Mouse (Mus musculus): ENCODE data around the gene Fry.
A peak's percentile ranks its signal among the peaks of the same experiment; 100 is the strongest.
"Not testable (repeated sequence)": the region's sequence is repeated elsewhere in the genome, so short reads cannot be mapped to it uniquely, and the experiment has no call there.

Gene Fry

DNA sequence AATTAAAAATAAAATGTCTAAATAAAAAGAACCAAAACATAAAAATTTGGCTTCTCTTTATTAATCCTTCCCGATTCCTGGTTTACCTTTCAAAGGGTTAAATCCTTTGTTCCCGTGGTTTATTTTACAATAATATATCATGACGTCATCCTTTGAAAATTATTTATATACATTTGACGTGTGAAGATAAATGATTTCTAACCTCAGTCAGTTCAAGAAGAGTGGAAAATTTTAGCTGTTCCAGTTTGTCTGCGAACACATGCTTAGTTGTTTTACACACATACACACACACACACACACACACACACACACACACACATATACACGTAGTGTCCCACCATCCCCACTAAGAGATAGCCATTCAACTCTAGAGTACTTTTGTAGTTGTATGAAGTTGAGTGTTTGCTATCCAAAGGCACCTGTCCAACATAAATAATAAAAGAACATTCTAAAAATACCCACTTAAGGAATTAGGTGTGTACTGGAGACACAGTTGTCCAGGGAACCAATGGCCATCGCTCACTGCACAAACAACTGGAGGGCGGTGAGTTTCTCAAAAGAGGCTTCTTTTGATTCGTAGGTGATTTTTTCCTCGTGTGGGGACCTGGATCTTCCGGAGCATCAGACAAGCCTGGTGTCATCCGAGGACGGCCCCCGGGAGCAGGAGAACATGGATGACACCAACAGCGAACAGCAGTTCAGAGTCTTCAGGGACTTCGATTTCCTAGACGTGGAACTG, 338.9 kb downstream of the Fry start:
- DNase-seq (ENCODE audit: low spot score): no peak

GRCm38 (mm10) chr5:150457904-150458739, 339.7 kb downstream of the Fry start:
- peak; percentile 4 for DNase-seq (ENCODE audit: low spot score)

DNA sequence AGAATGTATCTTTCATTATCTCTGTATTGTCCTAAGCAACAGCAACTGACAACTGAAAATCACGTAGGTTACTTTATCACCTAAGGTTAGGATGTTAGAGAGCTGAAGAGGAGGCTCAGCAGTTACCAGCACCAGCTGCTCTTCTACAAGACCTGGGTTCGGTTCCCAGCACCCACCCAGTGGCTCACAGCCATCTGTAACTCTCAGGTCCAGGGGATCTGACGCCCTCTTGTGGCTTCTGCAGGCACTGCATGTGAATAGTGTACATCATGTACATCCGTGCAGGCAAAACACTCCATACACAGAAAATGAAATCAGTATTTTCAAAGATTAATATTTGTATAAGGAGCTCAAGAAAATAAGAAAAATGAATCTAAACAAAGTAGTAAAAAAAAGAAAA, 341.4 kb downstream of the Fry start:
- DNase-seq (ENCODE audit: low spot score): no peak

DNA sequence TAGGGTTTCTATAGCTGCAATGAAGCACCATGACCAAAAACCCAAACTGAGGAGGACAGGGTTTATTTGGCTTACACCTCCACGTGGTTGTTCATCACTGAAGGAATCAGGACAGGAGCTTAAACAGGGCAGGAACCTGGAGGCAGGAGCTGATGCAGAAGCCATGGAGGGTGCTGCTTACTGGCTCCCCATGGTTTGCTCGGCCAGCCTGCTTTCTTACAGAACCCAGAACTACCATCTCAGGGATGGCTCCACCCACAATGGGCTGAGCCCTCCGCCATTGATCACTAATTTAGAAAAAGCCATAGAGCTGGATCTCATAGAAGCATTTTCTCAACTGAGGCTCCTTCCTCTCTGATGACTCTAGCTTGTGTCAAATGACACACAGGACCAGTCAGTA, 346.3 kb downstream of the Fry start:
- DNase-seq (ENCODE audit: low spot score): no peak

DNA sequence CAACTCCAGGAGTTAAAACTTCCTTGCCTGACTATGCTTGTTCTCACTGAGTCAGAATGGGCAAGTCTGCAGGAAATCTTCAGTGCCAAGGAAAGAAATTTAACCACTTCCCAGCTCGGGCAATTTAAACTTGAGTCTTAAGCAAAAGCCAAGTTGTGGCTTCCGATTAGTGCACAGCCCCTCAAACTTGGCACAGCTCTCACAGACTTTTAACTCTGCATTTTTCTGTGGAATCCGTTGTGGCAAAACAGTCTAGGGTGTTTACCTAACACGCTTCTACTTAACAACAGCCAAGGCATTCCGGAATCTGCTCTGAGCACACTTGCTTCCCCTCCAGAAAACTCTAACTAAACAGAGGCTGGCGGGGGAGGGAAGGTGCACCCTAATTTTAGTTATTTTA, 346.8 kb downstream of the Fry start:
- no peak for DNase-seq (ENCODE audit: low spot score)

DNA sequence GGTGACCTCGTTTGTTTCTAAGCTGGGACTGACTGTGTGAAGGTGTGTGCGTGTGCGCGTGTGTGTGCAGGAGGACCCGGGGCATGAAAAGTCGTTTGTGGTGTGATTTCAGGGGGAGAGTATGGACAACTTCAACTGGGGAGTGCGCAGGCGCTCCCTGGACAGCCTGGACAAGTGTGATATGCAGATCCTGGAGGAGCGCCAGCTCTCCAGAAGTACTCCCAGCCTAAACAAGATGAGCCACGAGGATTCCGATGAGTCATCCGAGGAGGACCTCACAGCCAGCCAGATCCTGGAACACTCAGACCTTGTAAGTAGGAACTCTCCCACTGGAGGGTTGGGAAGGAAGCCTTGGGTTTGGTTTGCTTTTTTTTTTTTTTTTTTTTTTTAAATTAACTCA, 347.7 kb downstream of the Fry start:
- no peak for DNase-seq (ENCODE audit: low spot score)

DNA sequence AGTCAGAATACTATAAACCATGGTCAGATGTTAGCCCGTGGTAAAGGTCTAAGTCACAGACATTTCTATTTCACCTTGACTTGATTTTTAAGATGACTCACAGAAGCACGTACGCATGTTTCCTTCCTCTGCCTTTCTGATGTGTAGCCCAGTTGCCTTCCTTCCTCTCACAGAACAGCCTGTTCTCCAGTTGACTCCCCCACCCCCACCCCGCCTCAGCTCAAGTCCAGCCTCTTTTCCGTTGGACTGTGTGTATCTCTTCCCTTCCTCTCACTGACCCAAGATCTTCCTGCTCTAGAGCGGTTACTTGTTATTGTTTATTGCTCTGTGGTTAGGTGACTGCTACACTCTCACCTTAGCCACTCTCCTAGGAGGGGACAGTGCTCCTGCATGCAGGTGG, 350.0 kb downstream of the Fry start:
- no peak for DNase-seq (ENCODE audit: low spot score)

GRCm38 (mm10) chr5:150477364-150477763, 358.9 kb downstream of the Fry start:
- no peak for DNase-seq (ENCODE audit: low spot score)

- DNase-seq (ENCODE audit: low spot score): no peak
These were observed 360.2 kb downstream of the Fry start for GRCm38 (mm10) chr5:150478612-150479011.

GRCm38 (mm10) chr5:150485198-150485597, 366.8 kb downstream of the Fry start:
- DNase-seq (ENCODE audit: low spot score): no peak

GRCm38 (mm10) chr5:150490285-150490684, 371.8 kb downstream of the Fry start:
- no peak for DNase-seq (ENCODE audit: low spot score)

- DNase-seq (ENCODE audit: low spot score): no peak
These were observed 372.4 kb downstream of the Fry start for GRCm38 (mm10) chr5:150490821-150491220.

DNA sequence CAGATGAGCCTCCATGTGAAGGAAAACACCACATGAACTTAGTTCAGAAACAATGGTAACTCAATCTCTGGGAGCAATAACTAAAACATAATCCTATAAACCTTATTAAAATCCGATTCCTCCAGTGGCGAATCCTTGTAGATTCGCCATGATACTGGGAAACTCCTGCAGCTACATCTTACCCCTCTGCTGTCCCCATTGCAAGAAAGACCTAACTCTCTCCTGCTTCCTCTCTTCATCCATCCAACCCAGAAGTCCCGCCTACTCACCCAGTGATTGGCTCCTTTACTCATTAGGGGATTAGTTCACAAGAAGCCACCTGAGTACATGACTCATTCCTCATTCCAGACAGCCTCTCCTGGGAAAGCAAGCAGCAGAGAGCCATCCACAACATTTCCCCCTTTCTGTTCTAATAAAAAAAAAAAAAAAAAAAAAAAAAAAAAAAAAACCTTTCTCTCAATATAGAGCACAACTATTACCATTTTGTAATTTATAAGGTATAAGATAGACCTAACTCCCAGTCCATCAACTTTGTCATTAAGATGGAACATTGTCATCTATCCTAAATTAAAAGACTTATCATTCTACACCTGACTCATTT, 373.2 kb downstream of the Fry start:
- DNase-seq (ENCODE audit: low spot score): not testable (repeated sequence)

- peak; percentile 16 for DNase-seq (ENCODE audit: low spot score)
These were observed 377.3 kb downstream of the Fry start for GRCm38 (mm10) chr5:150495792-150496191.

DNA sequence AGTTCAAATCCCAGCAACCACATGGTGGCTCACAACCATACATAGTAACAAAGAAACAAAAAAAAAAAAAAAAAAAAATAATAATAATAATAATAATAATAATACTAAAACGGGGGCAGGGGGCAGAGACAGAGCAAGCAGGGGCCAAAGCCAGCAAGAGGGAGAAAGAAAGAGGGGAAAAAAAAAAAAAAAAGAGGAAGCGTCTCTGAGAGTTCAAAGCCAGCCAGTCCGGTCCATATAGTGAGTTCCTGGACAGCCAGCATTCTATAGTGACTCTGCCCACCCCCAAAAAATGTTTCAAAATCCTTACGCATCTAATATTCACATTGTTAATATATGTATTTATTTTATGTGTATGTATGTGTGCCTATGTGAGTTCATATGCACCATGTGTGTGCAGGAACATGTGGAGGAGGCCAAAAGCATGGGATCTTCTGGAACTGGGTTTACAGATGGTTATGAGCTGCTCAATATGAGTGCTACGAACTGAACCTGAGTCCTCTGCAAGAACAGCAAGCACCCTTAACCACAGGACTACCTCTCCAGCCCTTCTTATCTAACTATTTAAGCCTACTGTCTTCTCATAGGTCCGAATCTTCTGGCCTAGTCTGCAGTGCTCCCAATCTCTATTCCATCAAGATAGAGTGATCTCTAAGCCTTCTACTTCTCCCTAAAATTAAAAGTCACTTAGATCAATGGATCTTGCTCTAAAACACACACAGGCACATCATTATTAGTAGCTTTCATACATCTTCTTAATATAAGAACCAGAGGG, 392.2 kb downstream of the Fry start:
- DNase-seq (ENCODE audit: low spot score): no peak

GRCm38 (mm10) chr5:150513264-150513663, 394.8 kb downstream of the Fry start:
- DNase-seq (ENCODE audit: low spot score): no peak

DNA sequence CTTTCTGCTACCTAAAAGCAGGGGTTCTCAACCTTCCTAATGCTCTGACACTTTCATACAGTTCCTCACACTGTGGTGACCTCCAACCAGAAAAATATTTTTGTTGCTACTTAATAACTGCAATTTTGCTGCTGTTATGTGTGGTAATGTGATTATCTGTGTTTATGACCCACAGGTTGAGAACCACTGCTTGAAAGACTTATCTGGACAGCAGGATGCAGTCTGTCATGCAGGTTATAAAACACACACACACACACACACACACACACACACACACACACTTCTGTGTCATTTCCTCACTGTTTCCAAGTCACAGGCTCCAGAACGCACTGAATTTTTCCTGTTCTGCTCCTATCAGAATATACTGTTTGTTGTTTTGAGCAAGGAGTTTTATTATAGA, 395.6 kb downstream of the Fry start:
- DNase-seq (ENCODE audit: low spot score): no peak

- DNase-seq (ENCODE audit: low spot score): no peak
These were observed 399.6 kb downstream of the Fry start, which contains the start of gene Zar1l for GRCm38 (mm10) chr5:150518064-150518463. Gene Zar1l (minus strand): TSS chr5:150518164.

DNA sequence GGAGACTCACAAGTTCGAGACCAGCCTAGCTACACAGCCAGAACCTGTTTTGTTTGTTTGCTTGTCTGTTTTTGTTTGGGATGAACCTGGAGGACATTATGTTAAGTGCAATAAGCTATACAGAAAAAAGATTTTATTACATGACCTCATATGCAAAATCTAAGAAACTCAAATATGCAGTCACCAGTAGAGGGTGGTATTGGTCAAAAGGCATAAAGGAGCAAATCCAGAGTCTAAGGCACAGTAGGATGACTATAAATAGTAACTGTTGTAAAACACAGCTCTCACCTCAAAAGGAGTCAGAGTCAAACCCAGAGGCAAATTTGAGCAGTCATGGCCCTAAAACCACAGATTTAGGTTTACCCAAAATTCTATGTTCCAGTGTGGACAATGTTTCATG, 401.1 kb downstream of the Fry start:
- peak; percentile 32 for DNase-seq (ENCODE audit: low spot score)

- peak; percentile 89 for DNase-seq (ENCODE audit: low spot score)
These were observed 403.8 kb downstream of the Fry start, which contains the start of gene Brca2 for GRCm38 (mm10) chr5:150521937-150522866. Gene Brca2 (plus strand): TSS chr5:150522630.

GRCm38 (mm10) chr5:150522867-150523234, 404.4 kb downstream of the Fry start:
- no peak for DNase-seq (ENCODE audit: low spot score)
